Mouse (Mus musculus) spleen, adult 2 months (tissue): ENCODE measurements around the gene Ldlrad2.

ENCODE experiments used
- CTCF ChIP-seq: fragments of 200-500 bp; IDR thresholded peaks from 2 replicates; pipeline ENCODE4 v1.5.1; 2011; ENCODE audit warnings: mild to moderate bottlenecking, inconsistent platforms; ENCODE audit not compliant: insufficient read depth, insufficient read length, insufficient replicate concordance; ENCODE audit errors: extremely low read depth
- POLR2A ChIP-seq: fragments of 200-500 bp; IDR thresholded peaks from 2 replicates; pipeline ENCODE4 v1.6.1; 2011; ENCODE audit warnings: low read depth, low read length, inconsistent platforms

- no peak for TF ChIP-seq CTCF
- no peak for TF ChIP-seq POLR2A
These were observed 16.6 kb upstream of the Ldlrad2 start for GRCm38 (mm10) chr4:137590961-137591360.
